Mouse (Mus musculus) stomach, embryonic 16.5 days (tissue): Measurements from ENCODE around the gene Alpk1. TPM values are rescaled to one million over a fixed set of nuclear protein-coding genes. Genes with fewer than 3 reads are reported as not detected.

Experiments
- ATAC-seq: fragments of 200-750 bp; cut with Nextera tagmentation; 2 replicates; pipeline ENCODE4 v1.8.0; 2017; ENCODE audit warnings: moderate number of reproducible peaks, moderate TSS enrichment; ENCODE audit not compliant: insufficient read depth, low FRiP score
- H3K27ac ChIP-seq: fragments of 300-500 bp; sonication (generic); 2 replicates; pipeline ENCODE4 v1.5.1; 2014; ENCODE audit warnings: low read length
- H3K27me3 ChIP-seq: fragments of 300-500 bp; sonication (generic); 2 replicates; pipeline ENCODE4 v1.6.1; 2014; ENCODE audit warnings: low read length, control low read depth, mixed read lengths; ENCODE audit not compliant: control insufficient read depth, insufficient read depth
- H3K36me3 ChIP-seq: fragments of 300-500 bp; sonication (generic); 2 replicates; pipeline ENCODE4 v1.6.1; 2014; ENCODE audit warnings: low read length; ENCODE audit not compliant: control insufficient read depth, insufficient read depth
- H3K4me1 ChIP-seq: fragments of 300-500 bp; sonication (generic); 2 replicates; pipeline ENCODE4 v1.6.1; 2014; ENCODE audit warnings: low read length, control low read depth, mixed read lengths; ENCODE audit not compliant: control insufficient read depth, insufficient read depth
- H3K4me2 ChIP-seq: fragments of 300-500 bp; sonication (generic); 2 replicates; pipeline ENCODE4 v1.6.1; 2014; ENCODE audit warnings: low read depth, low read length, mixed read lengths
- H3K4me3 ChIP-seq: fragments of 300-500 bp; sonication (generic); replicated peaks from 2 replicates; pipeline ENCODE4 v1.5.1; 2014; ENCODE audit warnings: mild to moderate bottlenecking, low read length
- H3K9ac ChIP-seq: fragments of 300-500 bp; sonication (generic); 2 replicates; pipeline ENCODE4 v1.6.1; 2014; ENCODE audit warnings: low read length
- H3K9me3 ChIP-seq: fragments of 300-500 bp; sonication (generic); replicated peaks from 2 replicates; pipeline ENCODE4 v1.6.1; 2016; ENCODE audit warnings: low read length, control low read depth; ENCODE audit not compliant: control insufficient read depth
- WGBS: fragments of 180-500 bp; shearing (Covaris S2); extraction: QIAGEN DNeasy Blood & Tissue Kit; methylation state at CpG from one replicate; pipeline ENCODE4 v1.1.7; 2014; 5-methylcytosine and 5-hydroxymethylcytosine counted together
- polyA plus RNA-seq: library from polyadenylated mRNA; unstranded; fragments of >200 nt; fragmentation: Nextera tagmentation; extraction: Ambion mirVana; gene quantifications from 2 replicates; pipeline ENCODE4 v1.2.1, GENCODE M21; 2015

Gene Alpk1
- polyA plus RNA-seq, 1 experiment from 2014 or later = 4.3 TPM

GRCm38 (mm10) chr3:127737876-127738275 lies 42.5 kb downstream of the Alpk1 start:
- Histone ChIP-seq H3K27me3 (no peaks in the 10 kb centered on the region), H3K4me1 (no peaks in the 10 kb centered on the region), H3K9me3 (no peaks in the 10 kb centered on the region), H3K9ac (no peak overlapping the region), H3K4me2 (no peak overlapping the region), H3K4me3 (no peak overlapping the region), H3K36me3 (no peaks in the 10 kb centered on the region), H3K27ac (no peak overlapping the region)
- WGBS = 91% methylated on average over 5 of the region's 5 CpGs
- no peak for ATAC-seq

- H3K27ac ChIP-seq = no peak overlapping the region
- H3K4me2 ChIP-seq = no peak overlapping the region
These were observed 44.9 kb downstream of the Alpk1 start for GRCm38 (mm10) chr3:127735395-127735794.

GRCm38 (mm10) chr3:127729513-127730137 lies 50.7 kb downstream of the Alpk1 start:
- Histone ChIP-seq H3K27ac (no peak overlapping the region), H3K36me3 (no peaks in the 10 kb centered on the region), H3K9me3 (no peaks in the 10 kb centered on the region), H3K4me1 (no peaks in the 10 kb centered on the region), H3K4me3 (no peak overlapping the region), H3K9ac (no peak overlapping the region), H3K4me2 (no peak overlapping the region), H3K27me3 (no peaks in the 10 kb centered on the region)
- no peak for ATAC-seq
- 79% methylated on average over 14 of the region's 14 CpGs for WGBS

More at GRCm38 (mm10) chr3:127735395-127735794, 44.9 kb downstream of the Alpk1 start:
- Histone ChIP-seq H3K9me3 (no peaks in the 10 kb centered on the region), H3K4me3 (no peak overlapping the region), H3K36me3 (no peaks in the 10 kb centered on the region), H3K9ac (no peak overlapping the region), H3K27me3 (no peaks in the 10 kb centered on the region), H3K4me1 (no peaks in the 10 kb centered on the region)
- ATAC-seq = no peak
- WGBS = 79% methylated on average over 3 of the region's 3 CpGs

GRCm38 (mm10) chr3:127728851-127729512 lies 51.3 kb downstream of the Alpk1 start:
- H3K27ac ChIP-seq = no peak overlapping the region
- no peak overlapping the region for H3K9ac ChIP-seq
- H3K36me3 ChIP-seq = no peaks in the 10 kb centered on the region
- no peak for ATAC-seq
- H3K9me3 ChIP-seq = no peaks in the 10 kb centered on the region
- no peak overlapping the region for H3K4me2 ChIP-seq
- WGBS = 87% methylated on average over 17 of the region's 17 CpGs
- no peaks in the 10 kb centered on the region for H3K4me1 ChIP-seq
- no peaks in the 10 kb centered on the region for H3K27me3 ChIP-seq
- no peak overlapping the region for H3K4me3 ChIP-seq

DNA sequence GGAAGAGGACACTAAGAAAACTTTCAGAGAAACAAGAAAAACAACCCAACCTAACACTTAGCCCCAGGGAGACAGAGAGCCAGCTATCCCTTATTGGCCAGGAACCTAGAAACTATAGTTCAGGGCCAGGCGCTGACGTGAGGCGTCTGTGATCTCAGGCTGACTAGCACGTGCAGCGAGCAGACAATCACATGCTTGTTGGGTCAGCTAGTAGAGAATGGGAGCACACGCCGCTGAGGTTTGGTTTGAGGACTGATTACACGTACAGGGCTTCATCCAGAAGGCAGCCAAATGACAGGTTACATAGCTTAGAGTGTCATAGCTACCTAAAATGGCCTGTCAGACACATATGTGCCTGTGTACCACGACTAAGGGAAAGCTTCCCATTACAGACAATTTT lies 52.3 kb downstream of the Alpk1 start:
- Histone ChIP-seq H3K4me2 (no peak overlapping the region), H3K9me3 (no peaks in the 10 kb centered on the region), H3K4me3 (no peak overlapping the region), H3K4me1 (no peaks in the 10 kb centered on the region), H3K9ac (no peak overlapping the region), H3K27ac (no peak overlapping the region), H3K36me3 (no peaks in the 10 kb centered on the region), H3K27me3 (no peaks in the 10 kb centered on the region)
- ATAC-seq = no peak
- 80% methylated on average over 9 of the region's 9 CpGs for WGBS

DNA sequence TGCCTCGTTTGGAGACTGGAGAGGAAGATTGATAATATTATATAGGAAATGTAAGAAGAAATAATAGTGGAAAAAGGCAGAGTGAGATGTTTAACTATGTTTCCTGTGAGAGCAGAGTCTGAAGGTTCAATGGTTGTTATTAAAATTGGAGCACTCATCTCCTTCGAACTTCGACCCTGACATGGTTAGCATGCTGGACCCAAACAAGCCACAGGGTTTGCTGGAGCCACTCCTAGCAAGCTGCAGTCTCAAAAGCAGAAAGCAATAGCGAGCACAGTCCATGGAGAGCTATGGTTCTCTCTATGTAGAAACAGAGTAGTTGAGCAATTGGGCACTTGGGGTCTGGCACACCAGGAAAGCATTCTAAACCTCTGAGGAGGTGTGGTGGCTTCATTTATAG lies 59.4 kb downstream of the Alpk1 start:
- 47% methylated on average over 4 of the region's 4 CpGs for WGBS
- Histone ChIP-seq H3K4me3 (no peak overlapping the region), H3K9ac (no peak overlapping the region), H3K27ac (no peak overlapping the region), H3K4me2 (no peak overlapping the region), H3K36me3 (no peaks in the 10 kb centered on the region), H3K27me3 (no peaks in the 10 kb centered on the region), H3K9me3 (no peaks in the 10 kb centered on the region), H3K4me1 (no peaks in the 10 kb centered on the region)
- no peak for ATAC-seq

DNA sequence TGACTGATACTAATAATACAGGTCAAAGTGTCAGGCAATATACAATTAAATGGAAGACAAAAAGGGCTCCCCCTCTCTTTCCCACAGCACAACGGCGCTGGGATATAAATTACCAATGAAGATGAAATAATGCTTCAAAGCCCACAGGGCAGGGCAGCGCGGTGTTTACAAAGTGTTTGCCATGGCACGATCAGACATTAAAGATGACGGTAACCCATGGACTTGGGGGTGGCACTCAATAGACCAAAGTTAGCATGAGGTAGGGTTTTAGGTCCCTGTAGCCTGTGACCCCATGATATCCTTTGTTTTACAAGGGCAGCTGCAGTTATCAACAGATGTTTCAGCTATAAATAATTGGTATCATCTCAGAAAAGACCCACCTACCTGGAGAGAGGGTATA lies 60.3 kb downstream of the Alpk1 start:
- no peak overlapping the region for H3K4me2 ChIP-seq
- H3K36me3 ChIP-seq = no peaks in the 10 kb centered on the region
- H3K27me3 ChIP-seq = no peaks in the 10 kb centered on the region
- no peak overlapping the region for H3K27ac ChIP-seq
- no peaks in the 10 kb centered on the region for H3K4me1 ChIP-seq
- 46% methylated on average over 6 of the region's 6 CpGs for WGBS
- no peaks in the 10 kb centered on the region for H3K9me3 ChIP-seq
- ATAC-seq = no peak
- no peak overlapping the region for H3K4me3 ChIP-seq
- no peak overlapping the region for H3K9ac ChIP-seq

DNA sequence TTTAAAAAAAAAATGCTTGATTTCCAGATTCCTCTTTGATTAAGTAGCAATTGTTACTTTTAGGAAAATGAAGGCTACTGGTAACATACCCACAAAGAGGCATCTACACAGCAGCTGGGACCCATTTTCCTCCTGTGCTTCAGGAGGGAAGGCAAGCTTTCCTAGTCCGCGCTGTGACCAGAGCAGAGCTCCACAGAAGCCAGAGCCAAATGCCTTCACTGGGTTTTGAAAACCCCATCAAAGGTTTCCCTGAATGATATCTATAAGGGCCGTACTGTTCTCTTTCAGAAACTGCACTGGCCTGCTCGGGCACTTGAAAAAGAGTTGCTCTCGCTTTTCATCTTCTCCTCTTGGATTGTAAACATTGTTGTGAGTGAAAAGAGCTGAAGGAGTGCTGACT lies 60.7 kb downstream of the Alpk1 start:
- no peaks in the 10 kb centered on the region for H3K4me1 ChIP-seq

GRCm38 (mm10) chr3:127716759-127717158 lies 63.6 kb downstream of the Alpk1 start:
- Histone ChIP-seq H3K9me3 (no peaks in the 10 kb centered on the region), H3K9ac (no peak overlapping the region), H3K4me1 (no peaks in the 10 kb centered on the region), H3K27me3 (no peaks in the 10 kb centered on the region), H3K4me3 (no peak overlapping the region), H3K4me2 (no peak overlapping the region), H3K36me3 (no peaks in the 10 kb centered on the region), H3K27ac (no peak overlapping the region)
- ATAC-seq = no peak
- WGBS = 25% methylated on average over 2 of the region's 2 CpGs

More for the DNA sequence above, 60.7 kb downstream of the Alpk1 start:
- Histone ChIP-seq H3K27ac (no peak overlapping the region), H3K27me3 (no peaks in the 10 kb centered on the region), H3K36me3 (no peaks in the 10 kb centered on the region), H3K4me2 (no peak overlapping the region), H3K9ac (no peak overlapping the region), H3K9me3 (no peaks in the 10 kb centered on the region), H3K4me3 (no peak overlapping the region)
- 46% methylated on average over 5 of the region's 5 CpGs for WGBS
- no peak for ATAC-seq
